Mouse (Mus musculus): ENCODE results near the gene Zfhx3. TPM values are rescaled to one million over a fixed set of nuclear protein-coding genes. Genes with fewer than 3 reads are reported as not detected.
A peak's percentile ranks its signal among the peaks of the same experiment; 100 is the strongest.

The Zfhx3 gene
- total and polyA plus RNA-seq, 2 experiments from 2014 or later, result 14.9 to 15.3 TPM

DNA sequence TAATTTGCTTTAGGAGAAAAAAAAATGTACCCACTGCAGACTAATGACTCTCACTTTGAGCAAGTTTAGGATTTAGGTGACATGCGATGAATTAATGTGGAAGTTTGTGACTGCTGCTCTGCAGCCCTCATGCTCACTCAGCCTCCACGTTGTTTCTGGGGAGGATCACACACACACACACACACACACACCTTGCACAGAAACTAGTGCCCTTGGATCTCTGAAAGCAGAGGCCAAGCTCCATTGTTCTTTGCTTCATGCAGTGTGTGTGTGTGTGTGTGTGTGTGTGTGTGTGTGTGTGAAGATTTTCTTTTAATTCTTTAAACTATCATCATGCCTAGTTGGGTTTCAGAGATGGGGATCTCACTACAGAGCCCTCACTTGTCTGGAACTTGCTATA, 1020.7 kb downstream of the Zfhx3 start:
- no peak overlapping the region for H3K4me3 ChIP-seq (ENCODE audit: low read length)
- H3K36me3 ChIP-seq (ENCODE audit: insufficient read depth, low read length), result no peaks in the 10 kb centered on the region
- no peak for ATAC-seq
- H3K27me3 ChIP-seq (ENCODE audit: insufficient read depth, low read length), result no peaks in the 10 kb centered on the region
- 83% methylated on average over 2 of the region's 2 CpGs for WGBS
- DNase-seq (ENCODE audit: low spot score), result no peak
- no peak overlapping the region for H3K27ac ChIP-seq
- no peak for TF ChIP-seq CTCF (IDR thresholded peaks at IDR 0.05; ENCODE audit: low read depth)
- H3K9me3 ChIP-seq (ENCODE audit: low read length), result no peaks in the 10 kb centered on the region
- H3K4me1 ChIP-seq (ENCODE audit: insufficient read depth, low read length), result no peaks in the 10 kb centered on the region
- no peak overlapping the region for H3K4me2 ChIP-seq (ENCODE audit: low read depth, low read length)
- no peak overlapping the region for H3K9ac ChIP-seq (replicated peaks; ENCODE audit: low read length)

DNA sequence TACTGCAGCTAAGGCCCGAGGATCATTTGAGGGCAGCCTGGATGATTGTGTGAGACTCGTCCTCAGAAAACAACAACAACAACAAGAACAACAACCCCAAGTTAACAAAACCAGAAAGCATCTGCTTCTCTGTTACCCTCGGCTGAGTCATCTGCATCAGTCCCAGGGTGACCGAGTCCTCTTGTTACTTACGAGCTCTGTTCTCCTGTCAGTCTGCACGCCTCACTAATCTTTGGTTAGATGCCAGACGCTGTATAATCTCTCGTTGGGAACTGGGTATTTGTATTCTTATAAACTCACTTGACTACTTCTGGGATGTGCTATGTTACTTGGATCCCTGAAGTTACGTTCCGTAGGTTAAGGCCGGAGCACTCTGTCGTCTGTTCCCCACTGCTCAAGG, 1023.6 kb downstream of the Zfhx3 start:
- Histone ChIP-seq H3K36me3 (ENCODE audit: insufficient read depth, low read length) (no peaks in the 10 kb centered on the region), H3K27me3 (ENCODE audit: insufficient read depth, low read length) (no peaks in the 10 kb centered on the region), H3K4me1 (ENCODE audit: insufficient read depth, low read length) (no peaks in the 10 kb centered on the region), H3K9me3 (ENCODE audit: low read length) (no peaks in the 10 kb centered on the region), H3K9ac (replicated peaks; ENCODE audit: low read length) (no peak overlapping the region), H3K27ac (no peak overlapping the region), H3K4me2 (ENCODE audit: low read depth, low read length) (no peak overlapping the region), H3K4me3 (ENCODE audit: low read length) (no peak overlapping the region)
- no peak for TF ChIP-seq CTCF (IDR thresholded peaks at IDR 0.05; ENCODE audit: low read depth)
- WGBS, result 59% methylated on average over 12 of the region's 12 CpGs
- DNase-seq (ENCODE audit: low spot score) (peak; percentile 19), ATAC-seq (no peak)

DNA sequence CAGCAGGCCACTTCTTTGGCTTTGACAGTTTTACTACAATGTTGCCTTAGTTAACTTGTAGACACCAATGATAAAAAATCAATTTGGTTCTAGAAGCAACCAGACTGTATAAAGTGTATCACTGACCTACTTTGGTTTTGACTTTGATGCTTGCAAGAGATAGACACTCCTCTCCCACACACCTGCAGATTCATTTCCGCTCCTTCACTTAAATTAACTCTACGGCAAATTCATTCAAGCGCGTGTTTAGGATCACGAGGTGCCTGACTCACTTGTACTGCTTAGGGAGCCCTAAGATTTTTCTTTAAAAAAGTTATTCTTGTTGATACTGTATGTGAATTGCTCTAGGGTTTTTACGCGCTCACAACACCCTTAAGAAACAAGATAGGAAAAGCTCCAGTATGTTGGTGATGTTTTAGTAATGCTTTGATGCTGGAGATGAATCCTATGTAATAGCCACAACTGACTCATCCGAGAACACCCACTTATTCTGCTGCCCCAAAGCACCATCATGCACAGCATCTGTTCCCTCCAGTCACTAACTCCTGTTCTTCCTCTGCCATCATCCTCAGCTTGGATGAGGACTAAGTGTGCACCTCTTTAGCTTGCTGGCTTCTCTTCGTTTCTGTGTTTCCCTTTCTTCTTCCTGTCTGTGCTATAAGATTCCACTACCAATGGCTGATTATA, 1031.3 kb downstream of the Zfhx3 start:
- DNase-seq (ENCODE audit: low spot score), result no peak
- Histone ChIP-seq H3K9me3 (ENCODE audit: low read length) (no peaks in the 10 kb centered on the region), H3K9ac (replicated peaks; ENCODE audit: low read length) (no peak overlapping the region), H3K4me1 (ENCODE audit: insufficient read depth, low read length) (no peaks in the 10 kb centered on the region), H3K36me3 (ENCODE audit: insufficient read depth, low read length) (no peaks in the 10 kb centered on the region), H3K27me3 (ENCODE audit: insufficient read depth, low read length) (no peaks in the 10 kb centered on the region), H3K27ac (no peak overlapping the region), H3K4me3 (ENCODE audit: low read length) (no peak overlapping the region), H3K4me2 (ENCODE audit: low read depth, low read length) (no peak overlapping the region)
- no peak for ATAC-seq
- no peak for TF ChIP-seq CTCF (IDR thresholded peaks at IDR 0.05; ENCODE audit: low read depth)
- 86% methylated on average over 9 of the region's 9 CpGs for WGBS

DNA sequence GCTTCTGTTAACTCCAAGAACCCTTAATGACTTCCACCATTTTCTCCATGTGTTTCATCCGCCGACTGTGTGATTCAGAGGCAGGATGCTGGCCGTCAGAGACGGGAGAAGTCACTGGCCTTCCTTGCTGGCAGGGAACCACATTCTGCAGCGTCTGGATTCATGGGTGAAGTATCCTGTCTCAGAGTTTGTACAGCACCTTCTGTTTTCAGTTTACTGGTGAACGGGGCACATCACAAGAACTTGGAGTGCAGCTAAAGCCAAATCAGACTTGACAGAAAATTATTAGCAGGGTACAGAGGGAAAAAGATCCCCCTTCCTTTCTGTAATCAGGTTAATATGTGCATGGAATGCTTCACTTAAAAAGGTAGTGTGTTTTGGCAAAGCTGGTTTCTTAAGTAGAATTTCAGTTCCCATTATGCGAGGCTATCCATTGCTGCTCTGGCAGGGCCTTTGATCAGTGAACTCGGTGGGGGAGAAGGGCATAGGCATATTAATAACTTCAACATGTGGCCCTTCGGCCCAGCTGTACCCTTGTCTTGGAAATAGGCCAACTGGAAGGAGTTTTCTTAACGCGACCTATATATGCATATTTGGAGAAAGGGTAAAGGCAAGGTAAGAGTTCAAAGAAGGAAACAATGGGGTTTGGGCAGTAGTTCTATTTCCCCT, 1035.4 kb downstream of the Zfhx3 start:
- DNase-seq (ENCODE audit: low spot score) (no peak), ATAC-seq (no peak)
- Histone ChIP-seq H3K9ac (replicated peaks; ENCODE audit: low read length) (no peak overlapping the region), H3K9me3 (ENCODE audit: low read length) (peaks cover 5% of the 10 kb centered on the region; the same call in 1 of the 2 replicates), H3K27me3 (ENCODE audit: insufficient read depth, low read length) (no peaks in the 10 kb centered on the region), H3K36me3 (ENCODE audit: insufficient read depth, low read length) (no peaks in the 10 kb centered on the region), H3K4me2 (ENCODE audit: low read depth, low read length) (no peak overlapping the region), H3K4me3 (ENCODE audit: low read length) (no peak overlapping the region), H3K4me1 (ENCODE audit: insufficient read depth, low read length) (no peaks in the 10 kb centered on the region), H3K27ac (no peak overlapping the region)
- TF ChIP-seq CTCF (IDR thresholded peaks at IDR 0.05; ENCODE audit: low read depth), result no peak
- 55% methylated on average over 11 of the region's 11 CpGs for WGBS

DNA sequence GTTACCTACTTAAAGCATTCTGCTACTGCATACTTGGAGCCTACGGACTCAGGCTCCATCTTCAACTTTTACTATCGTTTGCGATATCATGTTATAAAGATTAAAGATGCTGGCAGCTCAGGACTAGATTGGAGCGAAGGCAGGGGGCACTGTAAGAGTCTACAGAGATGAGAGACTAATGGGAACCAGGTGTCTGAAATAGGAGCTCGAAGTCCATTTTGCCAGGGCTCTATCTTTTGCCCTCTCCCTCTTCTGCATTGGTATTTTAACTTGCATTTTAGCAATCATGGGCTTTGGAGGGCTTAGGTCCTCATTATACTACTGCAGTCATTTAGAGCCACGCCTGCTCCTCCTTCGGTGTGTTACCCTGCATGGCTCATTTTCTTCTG, 1035.9 kb downstream of the Zfhx3 start:
- WGBS, result 91% methylated on average over 7 of the region's 7 CpGs
- H3K4me3 ChIP-seq (ENCODE audit: low read length), result no peak overlapping the region
- no peak for TF ChIP-seq CTCF (IDR thresholded peaks at IDR 0.05; ENCODE audit: low read depth)
- no peak overlapping the region for H3K4me2 ChIP-seq (ENCODE audit: low read depth, low read length)
- H3K9ac ChIP-seq (replicated peaks; ENCODE audit: low read length), result no peak overlapping the region
- no peaks in the 10 kb centered on the region for H3K36me3 ChIP-seq (ENCODE audit: insufficient read depth, low read length)
- no peaks in the 10 kb centered on the region for H3K4me1 ChIP-seq (ENCODE audit: insufficient read depth, low read length)
- H3K9me3 ChIP-seq (ENCODE audit: low read length), result peaks cover 5% of the 10 kb centered on the region; the same call in 1 of the 2 replicates
- no peak overlapping the region for H3K27ac ChIP-seq
- ATAC-seq (no peak), DNase-seq (ENCODE audit: low spot score) (no peak)
- H3K27me3 ChIP-seq (ENCODE audit: insufficient read depth, low read length), result no peaks in the 10 kb centered on the region

DNA sequence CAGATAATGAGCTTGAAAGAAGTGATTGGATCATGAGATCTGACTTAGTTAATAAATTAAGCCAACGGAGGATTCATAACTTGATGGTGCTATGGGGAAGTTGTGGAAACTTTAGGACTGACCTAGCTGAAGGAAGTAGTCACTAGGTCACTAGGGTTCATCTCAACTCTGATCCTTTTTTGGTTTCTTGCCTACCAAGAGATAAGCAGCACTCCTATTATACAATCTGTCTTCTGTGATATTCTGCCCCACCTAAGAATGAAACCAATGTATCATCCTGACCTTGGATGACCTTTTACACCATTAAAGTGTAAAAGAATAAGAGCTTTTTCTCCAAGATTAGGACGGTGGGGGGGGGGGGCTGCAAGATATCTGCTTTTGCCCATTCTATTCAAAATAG, 1042.5 kb downstream of the Zfhx3 start:
- no peak overlapping the region for H3K9ac ChIP-seq (replicated peaks; ENCODE audit: low read length)
- no peak overlapping the region for H3K4me2 ChIP-seq (ENCODE audit: low read depth, low read length)
- H3K36me3 ChIP-seq (ENCODE audit: insufficient read depth, low read length), result no peaks in the 10 kb centered on the region
- H3K4me3 ChIP-seq (ENCODE audit: low read length), result no peak overlapping the region
- DNase-seq (ENCODE audit: low spot score) (no peak), ATAC-seq (no peak)
- H3K9me3 ChIP-seq (ENCODE audit: low read length), result peaks cover 5% of the 10 kb centered on the region; the same call in 1 of the 2 replicates
- no peaks in the 10 kb centered on the region for H3K27me3 ChIP-seq (ENCODE audit: insufficient read depth, low read length)
- no peak overlapping the region for H3K27ac ChIP-seq
- TF ChIP-seq CTCF (IDR thresholded peaks at IDR 0.05; ENCODE audit: low read depth), result no peak
- H3K4me1 ChIP-seq (ENCODE audit: insufficient read depth, low read length), result no peaks in the 10 kb centered on the region
- WGBS, result 79% methylated on average over 2 of the region's 2 CpGs

DNA sequence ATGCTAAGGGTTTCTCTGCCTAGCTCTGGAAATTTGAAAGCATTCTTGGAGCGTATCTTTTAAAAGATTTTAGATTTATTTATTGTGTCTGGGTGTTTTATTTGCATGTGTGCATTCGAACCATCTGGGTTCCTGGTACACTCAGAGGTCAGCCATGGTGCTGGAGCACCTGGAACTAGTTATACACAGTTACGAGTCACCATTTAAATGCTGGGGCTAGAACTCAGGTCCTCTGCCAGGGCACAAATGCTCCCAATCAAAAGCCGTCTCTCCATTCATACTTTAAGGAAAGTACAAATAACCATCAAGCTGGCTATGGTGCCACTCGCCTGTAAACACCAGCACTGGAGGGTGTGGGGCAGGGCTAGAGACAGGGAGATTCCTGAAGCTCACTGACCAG, 1047.4 kb downstream of the Zfhx3 start:
- Histone ChIP-seq H3K27me3 (ENCODE audit: insufficient read depth, low read length) (no peaks in the 10 kb centered on the region), H3K4me2 (ENCODE audit: low read depth, low read length) (no peak overlapping the region), H3K9me3 (ENCODE audit: low read length) (no peaks in the 10 kb centered on the region), H3K27ac (no peak overlapping the region), H3K36me3 (ENCODE audit: insufficient read depth, low read length) (no peaks in the 10 kb centered on the region), H3K4me1 (ENCODE audit: insufficient read depth, low read length) (no peaks in the 10 kb centered on the region), H3K4me3 (ENCODE audit: low read length) (no peak overlapping the region), H3K9ac (replicated peaks; ENCODE audit: low read length) (no peak overlapping the region)
- 85% methylated on average over 5 of the region's 5 CpGs for WGBS
- TF ChIP-seq CTCF (IDR thresholded peaks at IDR 0.05; ENCODE audit: low read depth), result no peak
- ATAC-seq (no peak), DNase-seq (ENCODE audit: low spot score) (no peak)

All from hindbrain, postnatal 0 days (tissue).